Mouse (Mus musculus) MEL (cell line): ENCODE data around the gene Rsph1. TPM values are rescaled to one million over a fixed set of nuclear protein-coding genes. Genes with fewer than 3 reads are reported as not detected.

ENCODE experiments used
- DNase-seq: peaks from one replicate; pipeline ENCODE4 v3.0.0; 2011; ENCODE audit warnings: low read depth, low spot score
- H3K27ac ChIP-seq: 2 replicates; pipeline ENCODE4 v1.5.1; 2012; ENCODE audit warnings: low read depth, mild to moderate bottlenecking, control low read depth, low read length, moderate library complexity; ENCODE audit not compliant: control insufficient read depth
- H3K27me3 ChIP-seq, 2 experiments: fragments of 150-350 bp in 1 of 2; sonication (generic) in 1 of 2; 2 replicates each; pipeline ENCODE4 v1.6.1; 2012; ENCODE audit warnings: low read length in 2 of 2, mild to moderate bottlenecking in 2 of 2, improper control_type of control experiment in 1 of 2, moderate library complexity in 1 of 2; ENCODE audit not compliant: insufficient read depth in 2 of 2, control insufficient read depth in 1 of 2
- H3K36me3 ChIP-seq, 2 experiments: 2 replicates each; pipeline ENCODE4 v1.6.1; 2012 to 2014; ENCODE audit warnings: low read length in 2 of 2, improper control_type of control experiment in 1 of 2, inconsistent platforms in 1 of 2, mild to moderate bottlenecking in 1 of 2; ENCODE audit not compliant: insufficient read depth in 2 of 2, control insufficient read depth in 1 of 2
- H3K4me1 ChIP-seq, 2 experiments: fragments of 150-350 bp in 1 of 2; sonication (generic) in 1 of 2; 2 replicates each; pipeline ENCODE4 v1.6.1; 2012; ENCODE audit warnings: low read length in 2 of 2, improper control_type of control experiment in 1 of 2, mild to moderate bottlenecking in 1 of 2; ENCODE audit not compliant: insufficient read depth in 2 of 2, control insufficient read depth in 1 of 2
- H3K4me3 ChIP-seq, 2 experiments: fragments of 150-350 bp in 1 of 2; sonication (generic) in 1 of 2; 2 replicates each; pipeline ENCODE4 v1.5.1; 2012; ENCODE audit warnings: low read depth in 2 of 2, low read length in 2 of 2, mild to moderate bottlenecking in 2 of 2, moderate library complexity in 2 of 2, control low read depth in 1 of 2, improper control_type of control experiment in 1 of 2; ENCODE audit not compliant: control insufficient read depth in 1 of 2, insufficient read depth in 1 of 2
- H3K79me2 ChIP-seq: 2 replicates; pipeline ENCODE4 v1.6.1; 2012; ENCODE audit warnings: mild to moderate bottlenecking, low read length, moderate library complexity; ENCODE audit not compliant: control insufficient read depth, poor library complexity, insufficient read depth
- H3K9ac ChIP-seq: 2 replicates; pipeline ENCODE4 v1.6.1; 2012; ENCODE audit warnings: low read depth, mild to moderate bottlenecking, control low read depth, low read length, moderate library complexity; ENCODE audit not compliant: control insufficient read depth, poor library complexity, severe bottlenecking
- H3K9me3 ChIP-seq: fragments of 150-350 bp; sonication (generic); replicated peaks from 2 replicates; pipeline ENCODE4 v1.6.1; 2012; ENCODE audit warnings: mild to moderate bottlenecking, low read length, improper control_type of control experiment, moderate library complexity; ENCODE audit not compliant: insufficient read depth
- CHD1 ChIP-seq: IDR thresholded peaks from 2 replicates; pipeline ENCODE4 v1.6.1; 2012; ENCODE audit warnings: low read depth, mild to moderate bottlenecking, inconsistent platforms, low read length, improper control_type of control experiment
- CHD2 ChIP-seq: IDR thresholded peaks from 2 replicates; pipeline ENCODE4 v1.6.1; 2011; ENCODE audit warnings: low read length, improper control_type of control experiment
- CTCF ChIP-seq, 3 experiments: IDR thresholded peaks in 2 of 3; conservative IDR thresholded peaks in 1 of 3; 2 replicates each; pipeline ENCODE4 v1.5.1; 2011 to 2012; ENCODE audit warnings: low read length in 3 of 3, low read depth in 2 of 3, mild to moderate bottlenecking in 2 of 3, improper control_type of control experiment in 1 of 3, inconsistent platforms in 1 of 3, mixed read lengths in 1 of 3, moderate library complexity in 1 of 3; ENCODE audit not compliant: control insufficient read depth in 1 of 3, insufficient read depth in 1 of 3, poor library complexity in 1 of 3, severe bottlenecking in 1 of 3
- ELF1 ChIP-seq: IDR thresholded peaks from 2 replicates; pipeline ENCODE4 v1.6.1; 2014; ENCODE audit warnings: low read depth, mild to moderate bottlenecking, inconsistent platforms, low read length, improper control_type of control experiment, moderate library complexity
- EP300 ChIP-seq, 2 experiments: IDR thresholded peaks; 2 replicates each; pipeline ENCODE4 v1.6.1; 2011; ENCODE audit warnings: improper control_type of control experiment in 2 of 2, low read length in 2 of 2, low read depth in 1 of 2, mild to moderate bottlenecking in 1 of 2
- HCFC1 ChIP-seq: IDR thresholded peaks from 2 replicates; pipeline ENCODE4 v1.6.1; 2012; ENCODE audit warnings: low read depth, mild to moderate bottlenecking, inconsistent platforms, low read length, improper control_type of control experiment, moderate library complexity
- JUND ChIP-seq: IDR thresholded peaks from 2 replicates; pipeline ENCODE4 v1.6.1; 2011; ENCODE audit warnings: low read depth, mild to moderate bottlenecking, improper control_type of control experiment, low read length
- MAX ChIP-seq: IDR thresholded peaks from 2 replicates; pipeline ENCODE4 v1.6.1; 2011; ENCODE audit warnings: low read length, improper control_type of control experiment
- NRF1 ChIP-seq: IDR thresholded peaks from 2 replicates; pipeline ENCODE4 v1.6.1; 2014; ENCODE audit warnings: low read depth, mild to moderate bottlenecking, inconsistent platforms, low read length, improper control_type of control experiment, moderate library complexity; ENCODE audit not compliant: poor library complexity, insufficient read depth, severe bottlenecking
- POLR2AphosphoS2 ChIP-seq: IDR thresholded peaks from 2 replicates; pipeline ENCODE4 v1.6.1; 2011; ENCODE audit warnings: low read length, improper control_type of control experiment
- POLR2AphosphoS5 ChIP-seq: IDR thresholded peaks from 2 replicates; pipeline ENCODE4 v1.6.1; 2012; ENCODE audit warnings: low read depth, borderline replicate concordance, mild to moderate bottlenecking, inconsistent platforms, low read length, moderate library complexity, mixed read lengths
- RAD21 ChIP-seq: IDR thresholded peaks from 2 replicates; pipeline ENCODE4 v1.6.1; 2011; ENCODE audit warnings: mild to moderate bottlenecking, low read depth, low read length, improper control_type of control experiment
- RCOR1 ChIP-seq: IDR thresholded peaks from 2 replicates; pipeline ENCODE4 v1.6.1; 2012; ENCODE audit warnings: low read depth, mild to moderate bottlenecking, inconsistent platforms, low read length, improper control_type of control experiment
- SIN3A ChIP-seq: IDR thresholded peaks from 2 replicates; pipeline ENCODE4 v1.6.1; 2012; ENCODE audit warnings: low read length, improper control_type of control experiment, inconsistent platforms
- SMC3 ChIP-seq: IDR thresholded peaks from 2 replicates; pipeline ENCODE4 v1.6.1; 2011; ENCODE audit warnings: low read depth, low read length, improper control_type of control experiment
- TCF12 ChIP-seq: IDR thresholded peaks from 2 replicates; pipeline ENCODE4 v1.6.1; 2014; ENCODE audit warnings: low read depth, mild to moderate bottlenecking, inconsistent platforms, low read length, improper control_type of control experiment, moderate library complexity
- UBTF ChIP-seq: IDR thresholded peaks from 2 replicates; pipeline ENCODE4 v1.6.1; 2012; ENCODE audit warnings: low read depth, mild to moderate bottlenecking, inconsistent platforms, low read length, improper control_type of control experiment, moderate library complexity, borderline replicate concordance; ENCODE audit not compliant: insufficient read depth
- USF1 ChIP-seq: IDR thresholded peaks from 2 replicates; pipeline ENCODE4 v1.6.1; 2014; ENCODE audit warnings: low read depth, mild to moderate bottlenecking, inconsistent platforms, low read length, improper control_type of control experiment, moderate library complexity
- USF2 ChIP-seq, 2 experiments: IDR thresholded peaks; 2 replicates each; pipeline ENCODE4 v1.6.1; 2011 to 2012; ENCODE audit warnings: improper control_type of control experiment in 2 of 2, low read length in 2 of 2, borderline replicate concordance in 1 of 2, inconsistent platforms in 1 of 2, low read depth in 1 of 2, mild to moderate bottlenecking in 1 of 2; ENCODE audit not compliant: insufficient read depth in 1 of 2
- ZC3H11A ChIP-seq: IDR thresholded peaks from 2 replicates; pipeline ENCODE4 v1.6.1; 2012; ENCODE audit warnings: low read depth, mild to moderate bottlenecking, inconsistent platforms, low read length, improper control_type of control experiment
- ZKSCAN1 ChIP-seq: IDR thresholded peaks from 2 replicates; pipeline ENCODE4 v1.6.1; 2012; ENCODE audit warnings: low read depth, mild to moderate bottlenecking, inconsistent platforms, low read length, improper control_type of control experiment, moderate library complexity
- ZNF384 ChIP-seq: IDR thresholded peaks from 2 replicates; pipeline ENCODE4 v1.6.1; 2012; ENCODE audit warnings: low read depth, mild to moderate bottlenecking, inconsistent platforms, low read length, improper control_type of control experiment
- polyA plus RNA-seq, 2 experiments: library from polyadenylated mRNA; stranded (reverse) in 1 of 2; unstranded in 1 of 2; fragments of >175 nt in 1 of 2; fragments of >200 nt in 1 of 2; gene quantifications; 2 replicates each; pipeline versions ENCODE4 v1.2.1 to v1.2.4; 2012; ENCODE audit warnings: low replicate concordance in 2 of 2, low read depth in 1 of 2; ENCODE audit not compliant: insufficient read length in 2 of 2, insufficient read depth in 1 of 2, missing spikeins in 1 of 2
- total RNA-seq: library from RNA; depleted of rRNA; stranded (reverse); fragments of 300-350 nt; gene quantifications from 2 replicates; pipeline ENCODE4 v1.2.3, GENCODE M21; 2012

Rsph1 gene
- total and polyA plus RNA-seq, 3 experiments: 1.3 to 3.6 TPM; not detected in 1

DNA sequence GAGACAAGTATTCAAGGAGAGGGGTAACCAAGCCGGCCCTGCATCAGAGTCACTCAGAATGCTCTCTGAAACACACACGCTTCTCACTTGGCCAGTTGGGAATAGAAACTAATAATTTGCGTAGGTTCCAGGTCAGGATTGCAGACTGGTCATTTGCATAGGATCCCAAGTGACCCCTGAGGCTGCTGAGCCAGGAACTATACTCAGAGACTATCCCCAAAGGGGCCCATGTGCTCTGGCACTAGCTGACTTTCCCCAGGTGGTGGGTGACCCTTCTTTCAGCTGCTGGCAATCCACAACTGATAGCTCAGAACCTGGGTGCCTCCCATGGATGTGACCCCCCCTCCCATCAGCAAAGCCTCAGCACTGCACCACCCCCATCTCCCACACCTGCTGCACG lies 18.0 kb downstream of the Rsph1 start:
- Histone ChIP-seq H3K4me1 (no peaks in the 10 kb centered on the region), H3K4me3 (no peak overlapping the region)

DNA sequence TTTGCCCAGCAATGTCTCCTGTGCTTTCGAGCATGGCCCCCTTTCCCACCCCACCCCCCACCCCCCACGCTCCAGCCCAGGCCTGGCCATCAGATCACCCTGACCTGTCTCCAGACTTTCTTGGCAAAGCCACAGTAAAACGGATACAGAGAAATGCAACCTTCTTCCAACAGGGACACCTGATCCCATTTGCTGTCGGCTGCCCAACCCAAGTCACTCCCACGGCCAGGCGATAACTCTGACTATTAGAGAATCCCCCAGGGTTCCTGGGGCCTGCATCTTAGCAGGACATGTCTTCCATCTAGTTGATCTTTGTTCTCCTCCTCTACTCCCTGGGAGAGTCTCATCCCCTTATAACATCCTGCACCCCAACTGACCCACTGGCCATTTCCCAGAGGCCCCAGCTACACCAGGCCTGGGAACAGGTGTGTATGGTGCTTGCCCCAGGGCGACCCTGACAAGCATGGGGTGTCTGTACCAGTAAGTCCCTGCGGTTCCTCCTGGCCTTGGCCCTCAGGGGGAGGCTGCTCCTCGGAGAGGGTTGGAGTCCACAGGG lies 18.8 kb downstream of the Rsph1 start:
- Histone ChIP-seq H3K9ac (no peak overlapping the region), H3K9me3 (no peaks in the 10 kb centered on the region), H3K79me2 (no peaks in the 10 kb centered on the region), H3K36me3 (no peaks in the 10 kb centered on the region), H3K4me1 (no peaks in the 10 kb centered on the region), H3K27ac (no peak overlapping the region), H3K27me3 (no peaks in the 10 kb centered on the region; a peak in 1 of 4 replicates), H3K4me3 (no peak overlapping the region)
- DNase-seq: no peak
- TF ChIP-seq CHD1: no peak
- TF ChIP-seq MAX: no peak
- TF ChIP-seq ZNF384: no peak
- TF ChIP-seq USF2 (IDR thresholded peaks at IDR 0.05; ENCODE audit: borderline replicate concordance in 1 of 2, insufficient read depth in 1 of 2, low read depth in 1 of 2, low read length in 2 of 2): no peak
- no peak for TF ChIP-seq SIN3A
- TF ChIP-seq JUND: no peak
- no peak for TF ChIP-seq UBTF
- no peak for TF ChIP-seq EP300 (IDR thresholded peaks at IDR 0.05; ENCODE audit: low read depth in 1 of 2, low read length in 2 of 2)
- TF ChIP-seq ZKSCAN1: no peak

More for the DNA sequence above, 18.0 kb downstream of the Rsph1 start:
- TF ChIP-seq RCOR1: no peak
- Histone ChIP-seq H3K9me3 (no peaks in the 10 kb centered on the region), H3K9ac (no peak overlapping the region), H3K79me2 (no peaks in the 10 kb centered on the region), H3K36me3 (no peaks in the 10 kb centered on the region), H3K27ac (no peak overlapping the region), H3K27me3 (no peaks in the 10 kb centered on the region; a peak in 1 of 4 replicates)
- no peak for DNase-seq

DNA sequence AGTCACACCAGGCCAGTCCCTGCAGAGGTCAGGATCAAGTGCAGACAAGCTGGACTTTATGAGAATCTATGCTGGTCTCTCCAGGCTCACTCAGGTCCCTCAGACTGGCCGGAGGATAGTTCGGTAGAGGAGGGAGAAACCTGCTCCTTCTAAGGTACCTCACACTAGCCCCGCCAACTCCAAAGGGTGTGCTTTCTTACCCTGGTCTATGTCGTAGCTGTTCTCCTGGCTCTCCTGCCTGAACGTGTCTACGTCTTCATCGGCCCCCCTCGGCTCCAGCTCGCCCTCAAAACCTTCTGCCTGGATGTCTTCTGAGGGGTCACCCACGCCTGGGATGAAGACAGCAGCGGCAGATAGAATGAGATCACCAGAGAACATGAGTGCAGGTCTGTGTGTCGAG lies 19.3 kb downstream of the Rsph1 start:
- no peak for DNase-seq
- Histone ChIP-seq H3K27ac (no peak overlapping the region), H3K4me3 (no peak overlapping the region), H3K4me1 (no peaks in the 10 kb centered on the region), H3K9me3 (no peaks in the 10 kb centered on the region), H3K9ac (no peak overlapping the region), H3K36me3 (no peaks in the 10 kb centered on the region), H3K79me2 (no peaks in the 10 kb centered on the region), H3K27me3 (no peaks in the 10 kb centered on the region)
- TF ChIP-seq SMC3: no peak
- TF ChIP-seq ZC3H11A: no peak
- no peak for TF ChIP-seq RAD21
- TF ChIP-seq RCOR1: no peak
- TF ChIP-seq CHD2: no peak
- no peak for TF ChIP-seq HCFC1
- TF ChIP-seq ELF1: no peak
- TF ChIP-seq USF1: no peak
- no peak for TF ChIP-seq POLR2AphosphoS2
- no peak for TF ChIP-seq TCF12
- no peak for TF ChIP-seq POLR2AphosphoS5
- TF ChIP-seq CTCF (IDR thresholded peaks at IDR 0.05 in 2 of 3, conservative IDR thresholded peaks at IDR 0.05 in 1 of 3; ENCODE audit: control insufficient read depth in 1 of 3, insufficient read depth in 1 of 3, low read depth in 2 of 3, low read length in 3 of 3, poor library complexity in 1 of 3, severe bottlenecking in 1 of 3): no peak
- TF ChIP-seq NRF1: no peak
- TF ChIP-seq, all 39 proteins: peak for 0
